Mouse (Mus musculus): Measurements from ENCODE around the gene Cblc. TPM values are rescaled to one million over a fixed set of nuclear protein-coding genes. Genes with fewer than 3 reads are reported as not detected.
A peak's percentile ranks its signal among the peaks of the same experiment; 100 is the strongest.

Cblc gene
- polyA plus RNA-seq, 1 experiment from 2014 or later = not detected

DNA sequence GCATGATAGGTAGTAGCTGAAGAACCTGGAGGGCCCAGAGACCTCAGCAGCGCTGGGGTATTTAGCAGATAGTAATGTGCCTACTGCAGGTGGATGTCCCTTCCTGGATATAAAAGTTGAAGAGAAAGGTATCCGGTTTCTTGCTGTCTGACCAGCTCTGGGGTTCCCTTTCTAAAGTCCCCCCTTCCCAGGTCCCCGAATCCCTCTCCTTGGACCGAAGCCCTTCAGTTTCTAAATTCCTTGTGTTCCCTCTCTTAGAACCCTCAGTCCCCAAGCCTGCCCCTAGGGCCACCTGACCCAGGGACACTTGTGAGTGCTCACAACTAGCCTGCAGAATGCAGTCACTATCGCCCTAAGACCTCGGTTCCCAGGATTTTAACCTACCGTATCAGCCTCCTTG is 25.0 kb upstream of the Cblc start:
- no peak overlapping the region for H3K4me3 ChIP-seq (replicated peaks; ENCODE audit: low read length)
- H3K4me2 ChIP-seq (ENCODE audit: low read length) = no peak overlapping the region
- H3K27ac ChIP-seq (ENCODE audit: low read length) = no peak overlapping the region
- no peak overlapping the region for H3K9ac ChIP-seq (replicated peaks; ENCODE audit: low read depth, low read length)
- peaks cover 2% of the 10 kb centered on the region; the same call in 1 of the 2 replicates for H3K9me3 ChIP-seq (ENCODE audit: control insufficient read depth, low read length)
- H3K4me1 ChIP-seq (replicated peaks; ENCODE audit: control insufficient read depth, insufficient read depth, low read length) = peaks cover 12% of the 10 kb centered on the region
- WGBS = 62% methylated on average over 7 of the region's 7 CpGs
- peaks cover 32% of the 10 kb centered on the region for H3K27me3 ChIP-seq (replicated peaks; ENCODE audit: control insufficient read depth, insufficient read depth, low read length)
- ATAC-seq = no peak
- H3K36me3 ChIP-seq (ENCODE audit: control insufficient read depth, insufficient read depth) = no peaks in the 10 kb centered on the region

GRCm38 (mm10) chr7:19820347-19821048 is 23.9 kb upstream of the Cblc start:
- Histone ChIP-seq H3K4me1 (replicated peaks; ENCODE audit: control insufficient read depth, insufficient read depth, low read length) (peaks cover 22% of the 10 kb centered on the region), H3K4me3 (replicated peaks; ENCODE audit: low read length) (no peak overlapping the region), H3K4me2 (ENCODE audit: low read length) (no peak overlapping the region), H3K27me3 (replicated peaks; ENCODE audit: control insufficient read depth, insufficient read depth, low read length) (peaks cover 36% of the 10 kb centered on the region), H3K36me3 (ENCODE audit: control insufficient read depth, insufficient read depth) (no peaks in the 10 kb centered on the region), H3K9ac (replicated peaks; ENCODE audit: low read depth, low read length) (no peak overlapping the region), H3K27ac (ENCODE audit: low read length) (no peak overlapping the region), H3K9me3 (ENCODE audit: control insufficient read depth, low read length) (peaks cover 2% of the 10 kb centered on the region; the same call in 1 of the 2 replicates)
- ATAC-seq = no peak
- WGBS = 77% methylated on average over 3 of the region's 3 CpGs

GRCm38 (mm10) chr7:19818875-19819274 is 22.3 kb upstream of the Cblc start:
- Histone ChIP-seq H3K4me3 (replicated peaks; ENCODE audit: low read length) (no peak overlapping the region), H3K4me1 (replicated peaks; ENCODE audit: control insufficient read depth, insufficient read depth, low read length) (peaks cover 22% of the 10 kb centered on the region), H3K9me3 (ENCODE audit: control insufficient read depth, low read length) (peaks cover 2% of the 10 kb centered on the region; the same call in 1 of the 2 replicates), H3K9ac (replicated peaks; ENCODE audit: low read depth, low read length) (no peak overlapping the region), H3K36me3 (ENCODE audit: control insufficient read depth, insufficient read depth) (no peaks in the 10 kb centered on the region), H3K27ac (ENCODE audit: low read length) (no peak overlapping the region), H3K4me2 (ENCODE audit: low read length) (no peak overlapping the region), H3K27me3 (replicated peaks; ENCODE audit: control insufficient read depth, insufficient read depth, low read length) (peaks cover 33% of the 10 kb centered on the region)
- no peak for ATAC-seq
- WGBS = 84% methylated on average over 7 of the region's 7 CpGs

- no peak overlapping the region for H3K4me3 ChIP-seq (replicated peaks; ENCODE audit: low read length)
- H3K36me3 ChIP-seq (ENCODE audit: control insufficient read depth, insufficient read depth) = no peaks in the 10 kb centered on the region
- ATAC-seq = no peak
- H3K27ac ChIP-seq (ENCODE audit: low read length) = no peak overlapping the region
- peaks cover 22% of the 10 kb centered on the region for H3K4me1 ChIP-seq (replicated peaks; ENCODE audit: control insufficient read depth, insufficient read depth, low read length)
- peaks cover 28% of the 10 kb centered on the region for H3K27me3 ChIP-seq (replicated peaks; ENCODE audit: control insufficient read depth, insufficient read depth, low read length)
- no peak overlapping the region for H3K4me2 ChIP-seq (ENCODE audit: low read length)
- 83% methylated on average over 5 of the region's 5 CpGs for WGBS
- peaks cover 2% of the 10 kb centered on the region; the same call in 1 of the 2 replicates for H3K9me3 ChIP-seq (ENCODE audit: control insufficient read depth, low read length)
- H3K9ac ChIP-seq (replicated peaks; ENCODE audit: low read depth, low read length) = no peak overlapping the region
These were observed 21.8 kb upstream of the Cblc start for GRCm38 (mm10) chr7:19818440-19818839.

- H3K4me2 ChIP-seq (ENCODE audit: low read length) = peak overlapping the region; percentile 28
- H3K9me3 ChIP-seq (ENCODE audit: control insufficient read depth, low read length) = peaks cover 2% of the 10 kb centered on the region; the same call in 1 of the 2 replicates
- WGBS = 8% methylated on average over 15 of the region's 15 CpGs
- no peak overlapping the region for H3K27ac ChIP-seq (ENCODE audit: low read length)
- ATAC-seq = peak; percentile 15; the same call in 1 of the 2 replicates
- no peak overlapping the region for H3K4me3 ChIP-seq (replicated peaks; ENCODE audit: low read length)
- H3K4me1 ChIP-seq (replicated peaks; ENCODE audit: control insufficient read depth, insufficient read depth, low read length) = peaks cover 20% of the 10 kb centered on the region
- no peak overlapping the region; the same call in 1 of the 2 replicates for H3K9ac ChIP-seq (replicated peaks; ENCODE audit: low read depth, low read length)
- peaks cover 26% of the 10 kb centered on the region for H3K27me3 ChIP-seq (replicated peaks; ENCODE audit: control insufficient read depth, insufficient read depth, low read length)
- no peaks in the 10 kb centered on the region for H3K36me3 ChIP-seq (ENCODE audit: control insufficient read depth, insufficient read depth)
These were observed 20.9 kb upstream of the Cblc start for GRCm38 (mm10) chr7:19817382-19818105.

GRCm38 (mm10) chr7:19816224-19816771 is 19.7 kb upstream of the Cblc start:
- Histone ChIP-seq H3K27me3 (replicated peaks; ENCODE audit: control insufficient read depth, insufficient read depth, low read length) (peaks cover 25% of the 10 kb centered on the region), H3K27ac (ENCODE audit: low read length) (no peak overlapping the region), H3K36me3 (ENCODE audit: control insufficient read depth, insufficient read depth) (no peaks in the 10 kb centered on the region), H3K4me1 (replicated peaks; ENCODE audit: control insufficient read depth, insufficient read depth, low read length) (peaks cover 16% of the 10 kb centered on the region), H3K9me3 (ENCODE audit: control insufficient read depth, low read length) (peaks cover 2% of the 10 kb centered on the region; the same call in 1 of the 2 replicates), H3K9ac (replicated peaks; ENCODE audit: low read depth, low read length) (peak overlapping the region; percentile 56), H3K4me2 (ENCODE audit: low read length) (peak overlapping the region; percentile 69), H3K4me3 (replicated peaks; ENCODE audit: low read length) (peak overlapping the region; percentile 47)
- WGBS = under 1% methylated on average over 28 of the region's 28 CpGs
- peak; percentile 56 for ATAC-seq

GRCm38 (mm10) chr7:19815296-19816223 is 19.0 kb upstream of the Cblc start:
- 8% methylated on average over 17 of the region's 17 CpGs for WGBS
- H3K27me3 ChIP-seq (replicated peaks; ENCODE audit: control insufficient read depth, insufficient read depth, low read length) = peaks cover 31% of the 10 kb centered on the region
- peaks cover 2% of the 10 kb centered on the region; the same call in 1 of the 2 replicates for H3K9me3 ChIP-seq (ENCODE audit: control insufficient read depth, low read length)
- no peak overlapping the region for H3K27ac ChIP-seq (ENCODE audit: low read length)
- peak overlapping the region; percentile 69 for H3K4me2 ChIP-seq (ENCODE audit: low read length)
- ATAC-seq = peak; percentile 49
- peak overlapping the region; percentile 47 for H3K4me3 ChIP-seq (replicated peaks; ENCODE audit: low read length)
- peak overlapping the region; percentile 56 for H3K9ac ChIP-seq (replicated peaks; ENCODE audit: low read depth, low read length)
- H3K4me1 ChIP-seq (replicated peaks; ENCODE audit: control insufficient read depth, insufficient read depth, low read length) = peaks cover 21% of the 10 kb centered on the region
- H3K36me3 ChIP-seq (ENCODE audit: control insufficient read depth, insufficient read depth) = no peaks in the 10 kb centered on the region

- Histone ChIP-seq H3K9ac (replicated peaks; ENCODE audit: low read depth, low read length) (no peak overlapping the region), H3K27me3 (replicated peaks; ENCODE audit: control insufficient read depth, insufficient read depth, low read length) (peaks cover 46% of the 10 kb centered on the region), H3K4me1 (replicated peaks; ENCODE audit: control insufficient read depth, insufficient read depth, low read length) (peaks cover 21% of the 10 kb centered on the region), H3K4me3 (replicated peaks; ENCODE audit: low read length) (no peak overlapping the region), H3K27ac (ENCODE audit: low read length) (no peak overlapping the region), H3K9me3 (ENCODE audit: control insufficient read depth, low read length) (no peaks in the 10 kb centered on the region; the same call in 1 of the 2 replicates), H3K4me2 (ENCODE audit: low read length) (no peak overlapping the region), H3K36me3 (ENCODE audit: control insufficient read depth, insufficient read depth) (no peaks in the 10 kb centered on the region)
- no peak for ATAC-seq
- 88% methylated on average over 6 of the region's 6 CpGs for WGBS
These were observed 17.0 kb upstream of the Cblc start for GRCm38 (mm10) chr7:19813579-19814122.

Measured in forebrain, embryonic 16.5 days (tissue).